Mouse (Mus musculus): ENCODE results near the gene Proser2. TPM values are rescaled to one million over a fixed set of nuclear protein-coding genes. Genes with fewer than 3 reads are reported as not detected.

Proser2 gene
- polyA plus RNA-seq, 2 experiments = 1.6 to 3.0 TPM

DNA sequence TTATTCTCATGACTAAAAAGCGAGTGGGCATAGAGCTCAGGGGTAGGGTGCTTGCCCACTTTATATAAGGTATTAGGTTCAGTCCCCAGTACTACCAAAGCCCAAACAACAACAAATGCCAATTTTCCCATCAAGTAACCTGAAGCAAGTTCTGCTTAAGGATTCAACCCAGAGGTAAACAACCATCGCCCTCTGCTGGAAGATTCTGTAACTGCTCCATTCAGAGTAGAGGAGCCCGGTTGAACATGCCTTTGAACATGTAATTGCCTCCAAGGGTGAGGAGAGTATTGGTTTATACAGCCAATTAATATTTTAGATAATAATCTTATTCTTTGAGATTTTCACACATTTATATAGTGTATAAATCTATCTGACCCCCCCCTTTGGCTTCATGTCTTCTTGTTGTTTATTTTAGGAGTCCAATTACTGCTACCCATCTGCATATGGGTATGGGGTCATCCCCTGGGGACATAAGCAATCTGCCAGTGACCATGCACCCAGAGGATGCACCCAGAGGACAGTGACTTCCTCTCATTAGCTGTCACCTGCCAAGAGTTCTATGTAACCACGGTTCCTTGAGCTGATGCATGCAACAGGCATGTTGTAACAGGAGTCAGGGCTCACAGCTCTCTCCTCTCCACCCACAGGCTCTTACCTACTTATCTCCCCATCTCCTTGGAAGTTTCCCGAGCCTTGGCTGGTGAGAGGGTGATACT lies 38.0 kb upstream of the Proser2 start:
- TF ChIP-seq CTCF (IDR thresholded peaks at IDR 0.05; ENCODE audit: low read depth) (peak; percentile 73), EP300 (IDR thresholded peaks at IDR 0.05; ENCODE audit: low read depth) (no peak)
- Histone ChIP-seq H3K9ac (replicated peaks) (no peak overlapping the region), H3K4me1 (replicated peaks; ENCODE audit: control insufficient read depth in 2 of 2, insufficient read depth in 2 of 2, low read length in 1 of 2) (no peaks in the 10 kb centered on the region), H3K4me3 (ENCODE audit: insufficient read depth in 1 of 2, low read depth in 2 of 2, low read length in 2 of 2) (no peak overlapping the region), H3K36me3 (replicated peaks; ENCODE audit: control insufficient read depth, insufficient read depth, low read depth) (no peaks in the 10 kb centered on the region), H3K4me2 (ENCODE audit: low read depth) (no peak overlapping the region), H3K27me3 (ENCODE audit: control insufficient read depth, insufficient read depth, low read length) (no peaks in the 10 kb centered on the region), H3K9me3 (ENCODE audit: control insufficient read depth, low read length) (no peaks in the 10 kb centered on the region), H3K27ac (no peak overlapping the region)
- peak; percentile 28 to 44 (median 37) for DNase-seq (ENCODE audit: low read depth in 3 of 3, low spot score in 3 of 3)
- WGBS (ENCODE audit: insufficient replicate concordance) = 20% methylated on average over 5 of the region's 5 CpGs
- ATAC-seq (ENCODE audit: insufficient read depth) = no peak

- no peak for ATAC-seq (ENCODE audit: insufficient read depth)
- WGBS (ENCODE audit: insufficient replicate concordance) = 44% methylated on average over 6 of the region's 6 CpGs
Measured at GRCm38 (mm10) chr2:6165771-6166170, 35.8 kb upstream of the Proser2 start.

DNA sequence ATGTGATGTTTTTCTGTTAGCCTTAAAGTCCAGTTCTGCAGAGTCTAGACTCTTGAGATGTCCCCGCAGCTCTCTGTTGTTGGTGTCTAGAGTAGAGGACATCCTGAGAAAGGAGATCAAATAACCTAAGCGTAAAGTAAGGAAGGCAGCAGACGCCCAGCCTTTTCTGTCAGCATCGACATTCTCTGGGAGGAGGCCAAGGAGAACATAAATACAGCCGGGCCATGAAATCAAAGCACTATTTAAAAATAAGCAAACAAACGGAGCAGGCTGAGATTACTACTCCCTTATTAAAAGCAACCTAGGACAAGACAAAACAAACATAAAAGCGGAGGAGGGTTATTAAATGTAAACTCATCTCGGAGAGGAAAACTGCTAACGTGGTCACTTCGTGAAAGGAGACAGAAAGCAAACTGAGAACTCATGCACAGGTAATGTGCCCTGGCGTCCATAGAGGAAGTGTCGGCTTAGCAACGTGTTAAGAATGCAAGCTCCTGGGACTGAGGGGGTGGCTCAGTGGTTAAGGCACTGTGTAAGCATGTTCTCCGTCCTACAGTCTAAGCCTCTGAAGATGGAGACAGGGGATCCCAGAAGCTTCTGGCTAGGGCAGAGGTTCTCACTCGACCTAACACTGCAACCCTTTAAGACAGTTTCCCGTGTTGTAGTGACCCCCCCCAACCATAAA lies 34.7 kb upstream of the Proser2 start:
- DNase-seq (ENCODE audit: low read depth in 3 of 3, low spot score in 3 of 3) = no peak

More at GRCm38 (mm10) chr2:6165771-6166170, 35.8 kb upstream of the Proser2 start:
- TF ChIP-seq EP300 (IDR thresholded peaks at IDR 0.05; ENCODE audit: low read depth) = no peak
- TF ChIP-seq CTCF (IDR thresholded peaks at IDR 0.05; ENCODE audit: low read depth) = no peak
- Histone ChIP-seq H3K4me1 (replicated peaks; ENCODE audit: control insufficient read depth in 2 of 2, insufficient read depth in 2 of 2, low read length in 1 of 2) (peaks cover 0 to 2% of the 10 kb centered on the region in 2 experiments; a peak in 1 of 4 replicates), H3K27ac (no peak overlapping the region), H3K27me3 (ENCODE audit: control insufficient read depth, insufficient read depth, low read length) (no peaks in the 10 kb centered on the region), H3K4me3 (ENCODE audit: insufficient read depth in 1 of 2, low read depth in 2 of 2, low read length in 2 of 2) (no peak overlapping the region), H3K9me3 (ENCODE audit: control insufficient read depth, low read length) (no peaks in the 10 kb centered on the region), H3K4me2 (ENCODE audit: low read depth) (no peak overlapping the region), H3K36me3 (replicated peaks; ENCODE audit: control insufficient read depth, insufficient read depth, low read depth) (no peaks in the 10 kb centered on the region), H3K9ac (replicated peaks) (no peak overlapping the region)
- DNase-seq (ENCODE audit: low read depth in 3 of 3, low spot score in 3 of 3) = no peak

DNA sequence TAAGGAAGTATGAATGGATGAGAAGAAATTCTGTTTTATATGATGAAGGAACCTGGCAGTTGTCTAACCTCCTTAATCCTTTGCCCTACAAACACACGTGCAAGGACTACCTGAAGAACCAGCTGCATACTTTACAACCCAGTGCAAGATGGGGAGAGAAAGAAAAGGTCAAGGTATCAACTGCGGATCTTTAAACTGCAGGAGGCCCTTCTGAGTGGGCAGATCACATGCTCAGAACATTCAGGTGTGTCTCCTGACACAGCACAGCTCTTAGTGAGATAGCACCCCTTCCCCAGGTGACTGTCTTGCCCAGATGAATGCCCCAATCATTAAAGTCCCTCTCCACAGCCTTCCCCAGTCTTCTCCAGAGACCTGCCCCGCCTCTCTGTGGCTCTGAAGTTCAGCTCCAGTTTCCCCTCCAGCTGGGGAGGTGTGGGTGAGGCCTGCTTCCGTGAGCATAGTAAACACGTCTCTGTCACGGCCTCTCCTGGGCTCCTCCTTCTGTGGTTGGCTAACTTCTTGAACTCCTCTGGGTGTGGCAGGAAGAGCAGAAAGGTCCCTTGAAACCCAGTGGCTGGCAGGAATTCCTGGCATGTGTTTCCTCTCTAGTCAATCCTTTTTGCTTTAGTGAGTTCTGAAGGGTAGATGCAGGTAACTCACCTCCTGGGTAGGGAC lies 32.5 kb upstream of the Proser2 start:
- no peak for ATAC-seq (ENCODE audit: insufficient read depth)
- no peak overlapping the region for H3K4me2 ChIP-seq (ENCODE audit: low read depth)
- WGBS (ENCODE audit: insufficient replicate concordance) = 24% methylated on average over 6 of the region's 6 CpGs
- no peaks in the 10 kb centered on the region for H3K9me3 ChIP-seq (ENCODE audit: control insufficient read depth, low read length)
- no peaks in the 10 kb centered on the region for H3K27me3 ChIP-seq (ENCODE audit: control insufficient read depth, insufficient read depth, low read length)
- H3K9ac ChIP-seq (replicated peaks) = no peak overlapping the region
- TF ChIP-seq EP300 (IDR thresholded peaks at IDR 0.05; ENCODE audit: low read depth) (no peak), CTCF (IDR thresholded peaks at IDR 0.05; ENCODE audit: low read depth) (no peak)
- H3K27ac ChIP-seq = no peak overlapping the region
- no peak for DNase-seq (ENCODE audit: low read depth in 3 of 3, low spot score in 3 of 3)
- H3K4me1 ChIP-seq (replicated peaks; ENCODE audit: control insufficient read depth in 2 of 2, insufficient read depth in 2 of 2, low read length in 1 of 2) = peaks cover 0 to 7% of the 10 kb centered on the region in 2 experiments; a peak in 1 of 4 replicates
- no peaks in the 10 kb centered on the region for H3K36me3 ChIP-seq (replicated peaks; ENCODE audit: control insufficient read depth, insufficient read depth, low read depth)
- H3K4me3 ChIP-seq (ENCODE audit: insufficient read depth in 1 of 2, low read depth in 2 of 2, low read length in 2 of 2) = no peak overlapping the region

More for the DNA sequence above, 34.7 kb upstream of the Proser2 start:
- Histone ChIP-seq H3K4me3 (ENCODE audit: insufficient read depth in 1 of 2, low read depth in 2 of 2, low read length in 2 of 2) (no peak overlapping the region), H3K27ac (no peak overlapping the region), H3K9me3 (ENCODE audit: control insufficient read depth, low read length) (no peaks in the 10 kb centered on the region), H3K4me1 (replicated peaks; ENCODE audit: control insufficient read depth in 2 of 2, insufficient read depth in 2 of 2, low read length in 1 of 2) (peaks cover 0 to 5% of the 10 kb centered on the region in 2 experiments; a peak in 1 of 4 replicates), H3K4me2 (ENCODE audit: low read depth) (no peak overlapping the region), H3K27me3 (ENCODE audit: control insufficient read depth, insufficient read depth, low read length) (no peaks in the 10 kb centered on the region), H3K36me3 (replicated peaks; ENCODE audit: control insufficient read depth, insufficient read depth, low read depth) (no peaks in the 10 kb centered on the region), H3K9ac (replicated peaks) (no peak overlapping the region)
- 58% methylated on average over 16 of the region's 16 CpGs for WGBS (ENCODE audit: insufficient replicate concordance)
- no peak for ATAC-seq (ENCODE audit: insufficient read depth)
- TF ChIP-seq CTCF (IDR thresholded peaks at IDR 0.05; ENCODE audit: low read depth) (no peak), EP300 (IDR thresholded peaks at IDR 0.05; ENCODE audit: low read depth) (no peak)

DNA sequence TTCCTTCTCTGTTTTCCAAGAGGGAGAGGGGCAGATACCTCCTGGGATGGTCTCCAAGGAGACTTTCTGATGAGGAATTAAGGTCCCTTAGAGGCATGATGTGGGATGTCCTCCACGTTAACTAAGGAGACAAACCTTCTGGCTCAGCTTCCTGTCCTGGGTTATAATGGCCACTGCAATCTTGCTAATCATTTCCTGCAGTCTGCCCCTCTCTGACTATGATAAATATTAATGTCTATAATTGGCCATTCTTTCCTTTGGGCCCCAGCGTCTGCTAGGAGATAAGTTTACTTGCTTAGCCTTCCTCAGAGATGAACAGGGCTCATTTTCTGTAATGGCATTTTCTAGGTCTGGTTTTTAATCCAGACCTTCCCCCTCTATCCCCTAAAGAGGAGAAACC lies 29.7 kb upstream of the Proser2 start:
- H3K4me2 ChIP-seq (ENCODE audit: low read depth) = no peak overlapping the region
- WGBS (ENCODE audit: insufficient replicate concordance) = 16% methylated on average over 2 of the region's 2 CpGs
- ATAC-seq (ENCODE audit: insufficient read depth) = no peak; the same call in 1 of the 2 replicates
- H3K9ac ChIP-seq (replicated peaks) = no peak overlapping the region
- H3K4me1 ChIP-seq (replicated peaks; ENCODE audit: control insufficient read depth in 2 of 2, insufficient read depth in 2 of 2, low read length in 1 of 2) = peaks cover 0 to 7% of the 10 kb centered on the region in 2 experiments; a peak in 1 of 4 replicates
- H3K27me3 ChIP-seq (ENCODE audit: control insufficient read depth, insufficient read depth, low read length) = no peaks in the 10 kb centered on the region
- H3K27ac ChIP-seq = no peak overlapping the region
- no peak for DNase-seq (ENCODE audit: low read depth in 3 of 3, low spot score in 3 of 3)
- H3K36me3 ChIP-seq (replicated peaks; ENCODE audit: control insufficient read depth, insufficient read depth, low read depth) = no peaks in the 10 kb centered on the region
- TF ChIP-seq CTCF (IDR thresholded peaks at IDR 0.05; ENCODE audit: low read depth) (no peak), EP300 (IDR thresholded peaks at IDR 0.05; ENCODE audit: low read depth) (no peak)
- no peak overlapping the region for H3K4me3 ChIP-seq (ENCODE audit: insufficient read depth in 1 of 2, low read depth in 2 of 2, low read length in 2 of 2)
- no peaks in the 10 kb centered on the region for H3K9me3 ChIP-seq (ENCODE audit: control insufficient read depth, low read length)
